Mouse (Mus musculus): ENCODE data around the gene Fam107a.

GRCm38 (mm10) chr14:8264378-8264777, 53.4 kb downstream of the Fam107a start:
- TF ChIP-seq GATA1 (IDR thresholded peaks at IDR 0.05; ENCODE audit: borderline replicate concordance, low read length) (no peak), FLI1 (IDR thresholded peaks at IDR 0.05; ENCODE audit: low read length) (no peak)

All from megakaryocyte, embryonic 14.5 days (primary cell).